Mouse (Mus musculus) spleen, adult 12 weeks (tissue): Measurements from ENCODE around the gene St3gal3.

Experiments
- DNase-seq: peaks from one replicate; pipeline ENCODE4 v3.0.0; 2022; ENCODE audit warnings: low spot score

Gene St3gal3

GRCm38 (mm10) chr4:118134485-118135365, at the start of gene St3gal3:
St3gal3 (minus strand) TSS chr4:118134914.
- DNase-seq = peak; percentile 86

- no peak for DNase-seq
These were observed 45.8 kb upstream of the St3gal3 start for GRCm38 (mm10) chr4:118180301-118181080.

GRCm38 (mm10) chr4:118179467-118180300, 45.0 kb upstream of the St3gal3 start, which contains the start of gene Kdm4a:
Kdm4a (minus strand) TSS chr4:118180043.
- peak; percentile 88 for DNase-seq

- DNase-seq = no peak
These were observed 44.3 kb upstream of the St3gal3 start for GRCm38 (mm10) chr4:118178952-118179466.

GRCm38 (mm10) chr4:118172461-118172860, 37.7 kb upstream of the St3gal3 start:
- no peak for DNase-seq

GRCm38 (mm10) chr4:118171006-118171405, 36.3 kb upstream of the St3gal3 start:
- DNase-seq = no peak

- DNase-seq = no peak
These were observed 27.4 kb upstream of the St3gal3 start for GRCm38 (mm10) chr4:118162123-118162522.

GRCm38 (mm10) chr4:118157666-118158065, 23.0 kb upstream of the St3gal3 start:
- DNase-seq = no peak

GRCm38 (mm10) chr4:118156559-118156958, 21.8 kb upstream of the St3gal3 start:
- DNase-seq = no peak

GRCm38 (mm10) chr4:118154889-118155288, 20.2 kb upstream of the St3gal3 start:
- DNase-seq = no peak

- no peak for DNase-seq
These were observed 17.5 kb upstream of the St3gal3 start for GRCm38 (mm10) chr4:118152020-118152785.

- no peak for DNase-seq
These were observed 16.1 kb upstream of the St3gal3 start for GRCm38 (mm10) chr4:118150804-118151203.

- no peak for DNase-seq
These were observed 15.4 kb upstream of the St3gal3 start for GRCm38 (mm10) chr4:118149956-118150680.

GRCm38 (mm10) chr4:118149055-118149576, 14.4 kb upstream of the St3gal3 start:
- DNase-seq = no peak

GRCm38 (mm10) chr4:118148317-118148687, 13.6 kb upstream of the St3gal3 start:
- no peak for DNase-seq

GRCm38 (mm10) chr4:118147547-118148316, 13.0 kb upstream of the St3gal3 start:
- DNase-seq = no peak

GRCm38 (mm10) chr4:118147090-118147489, 12.4 kb upstream of the St3gal3 start:
- no peak for DNase-seq

- DNase-seq = no peak
These were observed 9.6 kb upstream of the St3gal3 start for GRCm38 (mm10) chr4:118144324-118144723.

GRCm38 (mm10) chr4:118143679-118144078, 9.0 kb upstream of the St3gal3 start:
- DNase-seq = no peak
